Comparison of ENCODE assay signal across 10 mouse cellular contexts in genomic region chr9:114710345-114710744, GRCm38 (mm10). TPM values are rescaled to one million over a fixed set of nuclear protein-coding genes. Genes with fewer than 3 reads are reported as not detected.
DNase-seq lines count a peak whose midpoint lies in the region; ATAC-seq and TF ChIP-seq lines count a peak whose summit lies in the region.
"Had no signal": no experiment of that assay in that cellular context is flagged by ENCODE, and none has a peak within 500 bp of the region (broad histone marks: within the 10 kb centered on the region; RNA-seq: fewer than 3 reads in every experiment).

No protein-coding gene starts in this region.

- H3K4me3 ChIP-seq in layer of hippocampus, adult 2 months: no peak overlapping the region
- H3K4me3 ChIP-seq in G1E (ENCODE audit: low read depth, low read length): no peak overlapping the region
- no peak overlapping the region for H3K4me3 ChIP-seq in heart, embryonic 11.5 days (ENCODE audit: low read depth, low read length)
- H3K4me3 ChIP-seq: megakaryocyte, embryonic 14.5 days had no signal

- H3K9ac ChIP-seq in heart, embryonic 11.5 days (ENCODE audit: low read depth, low read length): no peak overlapping the region

- DNase-seq in layer of hippocampus, adult 2 months (ENCODE audit: low spot score in 2 of 2): no peak
- no peak for DNase-seq in layer of hippocampus, adult 8-10 months (ENCODE audit: low spot score in 2 of 2)
- no peak for DNase-seq in G1E (ENCODE audit: low spot score)
- DNase-seq in embryo, embryonic 10.5 days (ENCODE audit: low spot score): peak; percentile 33
- DNase-seq in gastrocnemius, adult 8-10 months (ENCODE audit: low spot score in 2 of 2): no peak
- no peak for DNase-seq in neural tube, embryonic 10.5 days (ENCODE audit: extremely low spot score, low spot score)
- DNase-seq: cerebellum, adult 11-12 months had no signal

- H3K4me1 ChIP-seq in G1E (ENCODE audit: insufficient read depth, low read depth, low read length): no peaks in the 10 kb centered on the region
- H3K4me1 ChIP-seq in heart, embryonic 11.5 days (ENCODE audit: control insufficient read depth, insufficient read depth, low read length): no peaks in the 10 kb centered on the region

- no peak overlapping the region for H3K4me2 ChIP-seq in heart, embryonic 11.5 days

- peak; percentile 59 for TF ChIP-seq CTCF in layer of hippocampus, adult 2 months (conservative IDR thresholded peaks at IDR 0.05)
- TF ChIP-seq CTCF in G1E (IDR thresholded peaks at IDR 0.05; ENCODE audit: low read depth, low read length): peak; percentile 29; the same call in 1 of the 2 replicates

- peaks cover 89% of the 10 kb centered on the region for H3K36me3 ChIP-seq in G1E (replicated peaks)
- peaks cover 44% of the 10 kb centered on the region for H3K36me3 ChIP-seq in heart, embryonic 11.5 days (ENCODE audit: control insufficient read depth, insufficient read depth, low read length)

- WGBS in heart, embryonic 11.5 days (ENCODE audit: insufficient replicate concordance): 75% methylated on average over 7 of the region's 7 CpGs

- H3K9me3 ChIP-seq in G1E (replicated peaks): no peaks in the 10 kb centered on the region
- H3K9me3 ChIP-seq in heart, embryonic 11.5 days (replicated peaks; ENCODE audit: control insufficient read depth, low read length): no peaks in the 10 kb centered on the region
- H3K9me3 ChIP-seq: megakaryocyte, embryonic 14.5 days had no signal

- no peak overlapping the region for H3K27ac ChIP-seq in layer of hippocampus, adult 2 months
- no peak overlapping the region for H3K27ac ChIP-seq in heart, embryonic 11.5 days (ENCODE audit: low read depth, low read length)

- peak; percentile 60 for ATAC-seq in G1E (ENCODE audit: extremely low read depth, insufficient number of reproducible peaks, low FRiP score, poor library complexity, severe bottlenecking)
- ATAC-seq in megakaryocyte, adult 5-6 weeks (ENCODE audit: poor library complexity, severe bottlenecking): peak; percentile 68
- no peak for ATAC-seq in heart, embryonic 11.5 days (replicated peaks; ENCODE audit: insufficient number of reproducible peaks, low FRiP score, low TSS enrichment)

- no peaks in the 10 kb centered on the region for H3K27me3 ChIP-seq in G1E (ENCODE audit: insufficient read depth, low read length)
- no peaks in the 10 kb centered on the region for H3K27me3 ChIP-seq in heart, embryonic 11.5 days (ENCODE audit: control insufficient read depth, insufficient read depth, low read length)
- H3K27me3 ChIP-seq: megakaryocyte, embryonic 14.5 days had no signal

RNA-seq across cellular contexts. Expression of gene Cmtm6, which starts 20.6 kb away (rescaled TPM):
- 10 to 100 TPM; 19.2 to 25.6 TPM for total RNA-seq in layer of hippocampus, adult 2 months (2021)
- 10 to 100 TPM; 19.3 to 33.9 (median 25.7) TPM for total RNA-seq in layer of hippocampus, adult 8-10 months (2022)
- total RNA-seq in G1E (2014; fragmentation: Nextera tagmentation) (20.9 and 23.9 TPM in 2 replicates), G1E (2017) (41.4 and 42.5 TPM in 2 replicates)
- 7.5 and 8.7 TPM in 2 replicates for polyA plus RNA-seq in G1E (2012)
- 79.5 and 98.1 TPM in 2 replicates for total RNA-seq in megakaryocyte, adult 5-6 weeks (2015)
- total RNA-seq in megakaryocyte, adult 5-6 weeks (2017): 120 and 124 TPM in 2 replicates
- total RNA-seq in gastrocnemius, adult 8-10 months (2022): 1 to 10 TPM; 4.1 to 5.2 (median 4.5) TPM
- polyA plus RNA-seq in heart, embryonic 11.5 days (2014; fragmentation: Nextera tagmentation; extraction: Ambion mirVana): 35.6 and 39.5 TPM in 2 replicates

RNA-seq across cellular contexts. Expression of gene Dync1li1, which starts 21.8 kb away (rescaled TPM):
- total RNA-seq in layer of hippocampus, adult 2 months (2021): 10 to 100 TPM; 96.5 to 97.1 TPM
- 10 to 100 TPM; 84.7 to 97.3 (median 90.5) TPM for total RNA-seq in layer of hippocampus, adult 8-10 months (2022)
- total RNA-seq in G1E (2014; fragmentation: Nextera tagmentation) (30.0 and 34.8 TPM in 2 replicates), G1E (2017) (52.6 and 57.2 TPM in 2 replicates)
- 19.6 and 21.2 TPM in 2 replicates for polyA plus RNA-seq in G1E (2012)
- total RNA-seq in megakaryocyte, adult 5-6 weeks (2015): 35.5 and 39.5 TPM in 2 replicates
- 59.1 and 60.7 TPM in 2 replicates for total RNA-seq in megakaryocyte, adult 5-6 weeks (2017)
- 10 to 100 TPM; 33.7 to 37.2 (median 35.5) TPM for total RNA-seq in gastrocnemius, adult 8-10 months (2022)
- polyA plus RNA-seq in heart, embryonic 11.5 days (2014; fragmentation: Nextera tagmentation; extraction: Ambion mirVana): 66.9 and 76.1 TPM in 2 replicates
